Mouse (Mus musculus): Measurements from ENCODE around the gene Fam49a.

- TF ChIP-seq POLR2A (IDR thresholded peaks at IDR 0.05; ENCODE audit: borderline replicate concordance, control insufficient read depth, low read depth, low read length) (no peak), CTCF (IDR thresholded peaks at IDR 0.05; ENCODE audit: control insufficient read depth, insufficient read depth, low read length) (no peak)
These were observed 166.9 kb downstream of the Fam49a start for GRCm38 (mm10) chr12:12428886-12429285.
